Mouse (Mus musculus): ENCODE measurements at regions not wholly inside any gene's neighbourhood (a gene's known extent, or its start where the extent isn't known, plus 50 kb on each side); places are given as distances from the start of the nearest gene placed in this dataset.

DNA sequence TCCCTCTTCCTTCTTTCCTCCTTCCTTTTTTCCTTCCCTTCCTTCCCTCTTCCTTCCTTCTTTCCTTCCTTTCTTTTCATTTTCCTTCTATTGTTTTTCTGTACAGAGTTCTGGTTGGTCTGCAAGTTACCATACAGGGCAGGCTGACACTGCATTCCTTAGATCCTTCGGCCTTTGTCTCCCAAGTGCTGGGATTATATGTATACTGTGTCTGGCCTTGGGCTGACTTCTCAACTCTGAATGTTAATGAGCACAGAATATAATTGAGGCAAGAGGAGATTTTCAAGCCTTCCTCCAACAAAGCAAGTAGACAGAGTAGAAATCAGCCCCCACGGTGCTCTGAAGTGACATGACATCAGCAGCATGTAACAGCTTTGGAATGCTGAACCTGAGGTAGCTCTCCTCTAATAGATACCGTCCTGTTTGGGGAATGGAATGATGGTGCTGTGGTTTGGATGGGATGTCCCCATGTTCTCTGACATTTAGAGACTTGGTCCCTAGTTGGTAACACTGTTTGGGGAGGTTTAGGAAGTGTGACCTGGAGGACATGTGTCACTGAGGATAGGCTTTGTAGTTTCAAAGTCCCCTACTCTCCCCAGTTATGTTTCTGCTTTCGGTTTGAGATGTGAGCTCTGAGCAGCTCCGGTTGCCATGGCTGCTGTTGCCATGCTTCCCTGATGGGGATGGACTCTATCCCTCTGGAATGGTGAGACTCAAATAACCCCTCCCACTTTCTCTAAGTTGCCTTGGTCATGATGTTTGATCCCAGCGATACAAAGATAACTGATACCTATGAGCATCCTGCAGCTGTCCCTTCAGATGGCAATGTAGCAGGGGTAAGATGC, 178.1 kb downstream of the Dact1 start:
- no peak overlapping the region for H3K27ac ChIP-seq (replicated peaks; ENCODE audit: low read depth, low read length)

GRCm38 (mm10) chr12:71489295-71489694, 179.6 kb downstream of the Dact1 start:
- 80% methylated on average over 7 of the region's 7 CpGs for WGBS
- Histone ChIP-seq H3K27me3 (replicated peaks; ENCODE audit: control insufficient read depth, insufficient read depth, low read length) (no peaks in the 10 kb centered on the region), H3K36me3 (ENCODE audit: control insufficient read depth, insufficient read depth, low read length) (no peaks in the 10 kb centered on the region), H3K4me2 (ENCODE audit: low read depth, low read length) (no peak overlapping the region), H3K9me3 (ENCODE audit: control insufficient read depth, low read length) (no peaks in the 10 kb centered on the region), H3K9ac (ENCODE audit: low read depth, low read length) (no peak overlapping the region), H3K4me1 (ENCODE audit: control insufficient read depth, insufficient read depth, low read length) (no peaks in the 10 kb centered on the region), H3K27ac (replicated peaks; ENCODE audit: low read depth, low read length) (no peak overlapping the region), H3K4me3 (ENCODE audit: low read depth, low read length) (no peak overlapping the region)
- ATAC-seq (ENCODE audit: low read depth), result no peak
- no peak for DNase-seq (ENCODE audit: low spot score)

More for the DNA sequence above, 178.1 kb downstream of the Dact1 start:
- ATAC-seq (ENCODE audit: low read depth) (no peak), DNase-seq (ENCODE audit: low spot score) (no peak)
- H3K36me3 ChIP-seq (ENCODE audit: control insufficient read depth, insufficient read depth, low read length), result no peaks in the 10 kb centered on the region
- H3K4me3 ChIP-seq (ENCODE audit: low read depth, low read length), result no peak overlapping the region
- H3K27me3 ChIP-seq (replicated peaks; ENCODE audit: control insufficient read depth, insufficient read depth, low read length), result no peaks in the 10 kb centered on the region
- H3K4me1 ChIP-seq (ENCODE audit: control insufficient read depth, insufficient read depth, low read length), result peaks cover 3% of the 10 kb centered on the region
- WGBS, result 58% methylated on average over 6 of the region's 6 CpGs
- H3K9me3 ChIP-seq (ENCODE audit: control insufficient read depth, low read length), result no peaks in the 10 kb centered on the region
- H3K9ac ChIP-seq (ENCODE audit: low read depth, low read length), result no peak overlapping the region
- no peak overlapping the region for H3K4me2 ChIP-seq (ENCODE audit: low read depth, low read length)

DNA sequence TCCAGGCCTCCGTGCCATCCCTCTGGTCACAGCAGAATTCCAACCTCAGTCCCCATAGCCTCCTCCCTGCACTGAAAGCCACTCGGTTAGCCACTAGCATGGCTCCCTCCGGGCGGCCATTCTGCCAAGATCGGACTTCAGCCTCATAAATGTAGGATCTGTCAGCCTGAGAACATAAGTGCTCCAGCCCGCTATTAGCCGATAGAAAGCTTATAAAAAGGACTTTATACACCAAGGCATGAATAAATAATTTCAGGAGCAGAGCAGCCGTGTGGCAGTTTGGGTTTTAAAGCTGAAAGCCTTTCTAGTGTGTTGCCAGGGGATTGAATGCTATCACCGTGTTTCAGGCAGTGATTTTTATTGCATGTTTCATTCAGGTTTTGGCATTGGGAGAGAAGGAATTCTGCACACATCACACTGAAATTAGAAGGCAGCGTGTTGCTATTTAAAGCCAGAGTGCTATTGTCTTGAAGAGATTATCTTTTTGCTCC, 185.2 kb downstream of the Dact1 start:
- ATAC-seq (ENCODE audit: low read depth), result no peak
- 68% methylated on average over 10 of the region's 10 CpGs for WGBS
- H3K36me3 ChIP-seq (ENCODE audit: control insufficient read depth, insufficient read depth, low read length), result no peaks in the 10 kb centered on the region
- no peaks in the 10 kb centered on the region for H3K27me3 ChIP-seq (replicated peaks; ENCODE audit: control insufficient read depth, insufficient read depth, low read length)
- no peak overlapping the region for H3K9ac ChIP-seq (ENCODE audit: low read depth, low read length)
- no peaks in the 10 kb centered on the region for H3K9me3 ChIP-seq (ENCODE audit: control insufficient read depth, low read length)
- peaks cover 13% of the 10 kb centered on the region; the same call in 1 of the 2 replicates for H3K4me1 ChIP-seq (ENCODE audit: control insufficient read depth, insufficient read depth, low read length)
- no peak for DNase-seq (ENCODE audit: low spot score)
- H3K4me2 ChIP-seq (ENCODE audit: low read depth, low read length), result no peak overlapping the region
- H3K4me3 ChIP-seq (ENCODE audit: low read depth, low read length), result no peak overlapping the region
- no peak overlapping the region for H3K27ac ChIP-seq (replicated peaks; ENCODE audit: low read depth, low read length)

DNA sequence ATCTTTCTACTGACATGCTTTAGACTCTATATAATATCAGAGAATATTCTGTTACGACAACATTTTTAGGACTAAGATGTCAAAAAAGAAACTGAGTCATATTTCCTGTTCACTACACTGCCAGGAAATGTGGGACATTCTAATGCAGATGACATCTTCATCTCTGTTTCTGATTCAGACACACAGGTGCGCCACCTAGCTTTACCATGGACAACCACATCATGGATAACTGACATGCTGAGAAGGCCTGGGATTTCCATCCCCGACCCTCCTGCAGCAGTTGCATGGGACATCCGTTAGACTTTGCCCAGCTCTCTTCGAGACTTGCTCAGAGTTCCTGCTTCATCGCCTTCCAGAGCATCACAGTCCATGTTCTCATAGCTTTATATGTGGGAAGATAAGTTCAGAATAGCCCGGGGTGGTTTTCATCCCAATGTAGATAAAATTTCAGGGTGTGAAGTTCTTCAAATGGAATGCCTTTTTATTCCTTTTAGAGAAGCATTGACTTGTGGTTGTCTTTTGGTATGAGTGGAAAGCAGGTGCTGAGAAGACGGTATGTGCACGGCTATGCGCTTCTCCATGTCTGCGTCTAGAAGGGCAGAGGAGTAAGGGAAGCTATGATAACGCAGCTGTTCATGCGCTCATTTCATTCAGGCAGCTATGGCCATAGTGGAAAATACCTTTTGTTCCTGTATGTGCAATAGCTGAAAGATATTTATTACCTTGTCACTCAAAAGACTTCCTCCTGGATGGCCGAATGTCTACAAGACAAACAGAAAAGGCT, 188.8 kb downstream of the Dact1 start:
- whole genome bisulfite sequencing, result 70% methylated on average over 14 of the region's 14 CpGs
- no peak overlapping the region for H3K9ac ChIP-seq (ENCODE audit: low read depth, low read length)
- DNase-seq (ENCODE audit: low spot score) (no peak), ATAC-seq (ENCODE audit: low read depth) (no peak)
- no peak overlapping the region for H3K4me3 ChIP-seq (ENCODE audit: low read depth, low read length)
- H3K4me1 ChIP-seq (ENCODE audit: control insufficient read depth, insufficient read depth, low read length), result peaks cover 17% of the 10 kb centered on the region; the same call in 1 of the 2 replicates
- H3K27me3 ChIP-seq (replicated peaks; ENCODE audit: control insufficient read depth, insufficient read depth, low read length), result no peaks in the 10 kb centered on the region
- no peak overlapping the region for H3K4me2 ChIP-seq (ENCODE audit: low read depth, low read length)
- H3K27ac ChIP-seq (replicated peaks; ENCODE audit: low read depth, low read length), result no peak overlapping the region
- H3K36me3 ChIP-seq (ENCODE audit: control insufficient read depth, insufficient read depth, low read length), result no peaks in the 10 kb centered on the region
- no peaks in the 10 kb centered on the region for H3K9me3 ChIP-seq (ENCODE audit: control insufficient read depth, low read length)

DNA sequence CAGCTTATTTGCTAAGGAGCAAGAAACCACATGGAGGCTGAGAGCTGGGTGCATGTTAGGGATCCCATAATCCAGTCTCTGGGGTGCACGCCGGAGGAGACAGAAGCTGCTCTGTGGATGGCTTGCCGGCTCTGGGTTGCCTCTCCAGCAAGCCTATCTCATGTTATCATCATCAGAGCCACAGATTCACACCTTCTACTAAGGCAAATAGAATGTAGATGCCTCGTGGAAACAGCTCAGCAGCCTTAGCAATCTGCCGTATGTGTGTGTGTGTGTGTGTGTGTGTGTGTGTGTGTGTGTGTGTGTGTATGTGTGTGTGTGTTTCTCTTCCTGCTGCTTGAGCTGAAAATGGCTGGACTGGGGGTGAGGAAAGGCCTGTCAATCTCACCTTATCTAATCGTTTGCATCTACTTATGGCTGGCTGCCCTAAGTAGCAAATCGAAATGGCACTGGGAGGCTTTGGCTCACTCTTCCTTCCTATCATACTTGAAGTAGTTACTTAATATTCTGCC, 191.7 kb downstream of the Dact1 start:
- no peak overlapping the region for H3K27ac ChIP-seq (replicated peaks; ENCODE audit: low read depth, low read length)
- WGBS, result 55% methylated on average over 7 of the region's 7 CpGs
- no peak for ATAC-seq (ENCODE audit: low read depth)
- no peak overlapping the region for H3K9ac ChIP-seq (ENCODE audit: low read depth, low read length)
- H3K4me2 ChIP-seq (ENCODE audit: low read depth, low read length), result no peak overlapping the region
- peak; percentile 42 for DNase-seq (ENCODE audit: low spot score)
- no peaks in the 10 kb centered on the region for H3K9me3 ChIP-seq (ENCODE audit: control insufficient read depth, low read length)
- H3K4me3 ChIP-seq (ENCODE audit: low read depth, low read length), result no peak overlapping the region
- H3K36me3 ChIP-seq (ENCODE audit: control insufficient read depth, insufficient read depth, low read length), result no peaks in the 10 kb centered on the region
- H3K4me1 ChIP-seq (ENCODE audit: control insufficient read depth, insufficient read depth, low read length), result peaks cover 17% of the 10 kb centered on the region; the same call in 1 of the 2 replicates
- H3K27me3 ChIP-seq (replicated peaks; ENCODE audit: control insufficient read depth, insufficient read depth, low read length), result no peaks in the 10 kb centered on the region

GRCm38 (mm10) chr12:71503265-71503664, 193.6 kb downstream of the Dact1 start:
- peaks cover 17% of the 10 kb centered on the region; the same call in 1 of the 2 replicates for H3K4me1 ChIP-seq (ENCODE audit: control insufficient read depth, insufficient read depth, low read length)
- no peak overlapping the region for H3K9ac ChIP-seq (ENCODE audit: low read depth, low read length)
- no peaks in the 10 kb centered on the region for H3K36me3 ChIP-seq (ENCODE audit: control insufficient read depth, insufficient read depth, low read length)
- ATAC-seq (ENCODE audit: low read depth), result no peak
- no peak overlapping the region for H3K4me3 ChIP-seq (ENCODE audit: low read depth, low read length)
- DNase-seq (ENCODE audit: low spot score), result no peak
- no peak overlapping the region for H3K27ac ChIP-seq (replicated peaks; ENCODE audit: low read depth, low read length)
- H3K4me2 ChIP-seq (ENCODE audit: low read depth, low read length), result no peak overlapping the region
- WGBS, result 72% methylated on average over 11 of the region's 11 CpGs
- no peaks in the 10 kb centered on the region for H3K27me3 ChIP-seq (replicated peaks; ENCODE audit: control insufficient read depth, insufficient read depth, low read length)
- H3K9me3 ChIP-seq (ENCODE audit: control insufficient read depth, low read length), result no peaks in the 10 kb centered on the region

GRCm38 (mm10) chr12:71506206-71506605, 196.5 kb downstream of the Dact1 start:
- WGBS, result 55% methylated on average over 4 of the region's 4 CpGs
- Histone ChIP-seq H3K36me3 (ENCODE audit: control insufficient read depth, insufficient read depth, low read length) (no peaks in the 10 kb centered on the region), H3K4me3 (ENCODE audit: low read depth, low read length) (no peak overlapping the region), H3K4me1 (ENCODE audit: control insufficient read depth, insufficient read depth, low read length) (peaks cover 3% of the 10 kb centered on the region; the same call in 1 of the 2 replicates), H3K27ac (replicated peaks; ENCODE audit: low read depth, low read length) (no peak overlapping the region), H3K9me3 (ENCODE audit: control insufficient read depth, low read length) (no peaks in the 10 kb centered on the region), H3K27me3 (replicated peaks; ENCODE audit: control insufficient read depth, insufficient read depth, low read length) (no peaks in the 10 kb centered on the region), H3K9ac (ENCODE audit: low read depth, low read length) (no peak overlapping the region), H3K4me2 (ENCODE audit: low read depth, low read length) (no peak overlapping the region)
- ATAC-seq (ENCODE audit: low read depth) (no peak), DNase-seq (ENCODE audit: low spot score) (no peak)

- Histone ChIP-seq H3K4me1 (ENCODE audit: control insufficient read depth, insufficient read depth, low read length) (no peaks in the 10 kb centered on the region), H3K27ac (replicated peaks; ENCODE audit: low read depth, low read length) (no peak overlapping the region), H3K9me3 (ENCODE audit: control insufficient read depth, low read length) (no peaks in the 10 kb centered on the region), H3K4me2 (ENCODE audit: low read depth, low read length) (no peak overlapping the region), H3K27me3 (replicated peaks; ENCODE audit: control insufficient read depth, insufficient read depth, low read length) (no peaks in the 10 kb centered on the region), H3K4me3 (ENCODE audit: low read depth, low read length) (no peak overlapping the region), H3K36me3 (ENCODE audit: control insufficient read depth, insufficient read depth, low read length) (no peaks in the 10 kb centered on the region), H3K9ac (ENCODE audit: low read depth, low read length) (no peak overlapping the region)
- ATAC-seq (ENCODE audit: low read depth) (no peak), DNase-seq (ENCODE audit: low spot score) (peak; percentile 70)
- 12% methylated on average over 1 of the region's 1 CpGs for WGBS
Measured at GRCm38 (mm10) chr12:71506716-71507115, 197.0 kb downstream of the Dact1 start.
